Mouse (Mus musculus) embryo, embryonic 10.5 days (tissue): Measurements from ENCODE around the gene Bicra.

ENCODE experiments used
- DNase-seq: peaks from one replicate; pipeline ENCODE4 v3.0.0-alpha.2; 2015; ENCODE audit warnings: low spot score

Gene Bicra

DNA sequence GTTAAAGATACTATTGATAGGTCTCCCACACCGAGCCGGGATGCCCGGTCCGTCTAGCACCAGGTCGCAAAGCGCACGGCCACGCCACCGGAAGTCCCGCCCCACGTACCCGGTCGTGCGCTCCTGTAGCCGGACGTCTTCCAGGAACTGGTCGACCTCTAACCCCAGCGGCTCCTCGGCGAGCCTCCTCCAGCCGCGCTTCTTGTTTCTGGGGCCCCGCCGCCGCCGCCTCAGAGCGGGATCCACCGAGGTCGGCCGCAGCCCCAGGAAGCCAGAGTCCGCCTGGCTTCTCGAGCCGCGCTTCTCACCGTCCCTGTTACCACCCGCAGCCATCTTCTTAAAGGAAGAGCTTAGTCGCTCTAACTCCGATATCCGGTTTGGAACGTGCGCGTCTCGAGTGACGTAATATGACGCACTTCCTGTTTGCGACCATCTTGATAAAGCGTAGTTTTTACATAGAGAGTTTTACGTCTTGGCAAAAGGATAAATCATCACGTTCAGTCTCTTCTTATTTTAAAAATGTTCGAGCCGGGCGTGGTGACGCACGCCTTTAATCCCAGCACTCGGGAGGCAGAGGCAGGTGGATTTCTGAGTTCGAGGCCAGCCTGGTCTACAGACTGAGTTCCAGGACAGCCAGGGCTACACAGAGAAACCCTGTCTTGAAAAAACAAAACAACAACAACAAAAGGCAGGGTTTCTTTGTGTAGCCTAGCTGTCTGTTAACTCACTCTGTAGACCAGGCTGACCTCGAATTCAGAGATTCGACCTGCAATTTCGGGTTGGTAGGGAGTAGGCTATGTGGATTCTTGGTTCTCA is 101.8 kb downstream of the Bicra start, which contains the start of gene Nop53:
Nop53 (minus strand) TSS at position 354 of the 816 bp plus-strand sequence.
- DNase-seq = peak; percentile 99

GRCm38 (mm10) chr7:15945211-15945610 is 102.5 kb downstream of the Bicra start:
- DNase-seq = no peak

- no peak for DNase-seq
These were observed 103.4 kb downstream of the Bicra start for GRCm38 (mm10) chr7:15944311-15944710.

DNA sequence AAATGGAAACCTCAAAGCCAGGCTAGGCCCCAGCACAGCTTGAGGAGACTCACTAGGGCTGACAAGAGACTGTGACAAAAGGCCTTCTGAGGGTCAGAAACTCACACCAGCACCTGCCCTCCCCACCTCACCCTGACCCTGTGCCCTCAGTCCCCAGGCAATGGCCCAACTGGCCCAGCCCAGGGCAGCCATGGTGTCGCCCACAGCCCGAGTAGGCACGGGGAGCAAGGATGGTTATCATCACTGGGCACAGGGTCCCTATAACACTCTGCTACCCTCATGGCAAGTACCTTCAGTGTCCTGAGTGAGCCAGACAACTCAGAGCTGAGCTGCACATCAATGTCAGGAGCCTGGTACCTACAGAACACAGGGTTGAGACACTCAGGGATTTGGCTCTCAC is 109.1 kb downstream of the Bicra start:
- no peak for DNase-seq

- no peak for DNase-seq
These were observed 110.2 kb downstream of the Bicra start for GRCm38 (mm10) chr7:15937491-15937890.

DNA sequence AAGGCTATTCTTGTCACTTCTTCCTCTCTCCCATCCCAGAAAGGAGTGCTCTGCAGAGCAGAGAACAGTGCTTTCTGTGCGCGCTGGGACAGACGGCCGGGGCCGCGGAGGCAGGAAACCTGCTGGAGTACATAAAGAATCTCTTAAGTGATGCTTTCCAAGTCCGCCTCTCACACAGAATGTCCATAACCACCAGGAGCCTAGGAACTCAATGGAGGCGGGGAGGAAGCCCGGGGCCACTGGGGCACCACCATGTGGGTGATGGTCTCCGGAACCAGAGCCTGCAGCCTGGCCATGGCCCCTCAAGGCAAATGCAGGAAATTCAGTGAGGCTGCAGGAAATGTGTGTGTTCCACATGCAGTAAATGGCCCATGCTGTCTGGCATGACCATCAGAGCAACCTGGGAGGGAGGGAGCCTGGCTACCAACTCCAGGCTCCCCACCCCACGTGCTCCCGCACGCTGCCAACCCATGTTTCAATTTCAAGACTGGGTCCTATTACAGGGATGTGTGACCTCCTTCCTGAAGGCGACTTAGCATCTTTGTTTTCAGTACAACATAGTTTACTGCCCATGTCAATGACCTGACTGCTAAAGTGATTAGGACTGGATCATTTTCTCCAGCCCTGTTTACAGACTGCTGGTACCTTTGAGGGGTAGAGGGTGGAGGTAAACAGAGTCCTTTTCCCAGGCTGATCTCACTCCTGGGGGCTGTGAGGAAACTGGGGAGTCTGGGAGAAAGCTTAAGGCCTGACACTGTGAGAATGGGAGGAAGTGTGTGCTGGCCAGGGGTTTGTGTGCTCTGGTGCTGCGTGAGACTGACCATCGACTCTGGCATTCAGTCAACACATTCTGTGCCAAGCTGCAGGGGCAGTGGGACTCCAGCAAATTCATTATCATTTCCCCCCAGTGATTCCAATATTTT is 114.0 kb downstream of the Bicra start:
- DNase-seq = no peak

DNA sequence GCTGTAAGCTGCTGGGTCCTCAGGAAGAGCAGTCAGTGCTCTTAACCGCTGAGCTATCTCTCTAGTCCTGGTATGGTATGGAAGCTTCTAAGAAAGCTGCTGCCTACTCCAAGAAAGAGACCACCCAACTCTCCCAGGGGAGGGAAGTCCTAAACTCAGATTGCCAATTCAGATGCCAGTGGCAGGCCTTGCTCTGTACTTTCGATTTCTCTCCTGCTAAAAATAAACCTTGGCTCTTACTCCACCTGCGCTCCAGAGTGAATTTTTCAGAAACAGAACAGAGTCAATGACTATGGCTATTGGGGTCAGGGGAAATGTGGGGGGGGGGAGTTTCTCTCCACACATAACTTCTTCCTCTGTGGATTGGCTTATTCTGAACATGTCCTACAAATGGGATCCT is 116.1 kb downstream of the Bicra start:
- DNase-seq = no peak

DNA sequence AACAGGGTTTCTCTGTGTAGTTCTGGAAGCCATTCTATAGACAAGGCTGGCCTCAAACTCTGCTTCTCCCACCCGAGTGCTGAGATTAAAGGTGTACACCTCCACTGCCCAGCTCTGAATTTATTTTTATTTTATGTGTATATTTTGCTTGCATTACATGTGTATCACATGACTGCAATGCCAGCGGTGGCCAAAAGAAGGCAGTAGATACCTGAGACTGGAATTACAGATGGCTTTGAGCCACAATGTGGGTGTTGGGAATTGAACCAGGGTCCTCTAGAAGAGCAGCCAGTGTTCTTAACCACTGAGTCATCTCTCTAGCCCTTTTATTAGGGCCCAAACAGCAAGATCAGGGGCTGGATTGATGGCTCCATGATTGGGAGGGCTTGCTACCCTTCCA is 117.2 kb downstream of the Bicra start:
- DNase-seq = no peak

DNA sequence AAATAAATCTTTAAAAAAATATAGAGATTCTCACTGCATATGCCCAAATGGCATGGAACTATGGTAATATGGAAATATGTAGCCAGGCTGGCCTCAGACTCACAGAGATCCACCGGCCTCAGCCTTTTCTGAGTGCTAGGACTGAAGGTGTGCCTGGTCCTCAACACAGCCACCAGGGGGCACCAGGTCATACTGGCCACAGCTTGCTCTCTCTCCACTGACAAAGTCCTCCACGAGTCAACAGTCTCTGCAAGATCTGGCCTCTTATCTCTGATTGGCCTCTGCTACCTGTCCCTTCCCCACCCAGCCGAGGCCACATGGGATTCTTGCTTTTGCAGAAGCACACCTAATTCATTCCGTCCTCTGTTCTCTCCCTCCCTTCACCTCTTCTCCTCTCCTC is 117.8 kb downstream of the Bicra start:
- peak; percentile 67 for DNase-seq

DNA sequence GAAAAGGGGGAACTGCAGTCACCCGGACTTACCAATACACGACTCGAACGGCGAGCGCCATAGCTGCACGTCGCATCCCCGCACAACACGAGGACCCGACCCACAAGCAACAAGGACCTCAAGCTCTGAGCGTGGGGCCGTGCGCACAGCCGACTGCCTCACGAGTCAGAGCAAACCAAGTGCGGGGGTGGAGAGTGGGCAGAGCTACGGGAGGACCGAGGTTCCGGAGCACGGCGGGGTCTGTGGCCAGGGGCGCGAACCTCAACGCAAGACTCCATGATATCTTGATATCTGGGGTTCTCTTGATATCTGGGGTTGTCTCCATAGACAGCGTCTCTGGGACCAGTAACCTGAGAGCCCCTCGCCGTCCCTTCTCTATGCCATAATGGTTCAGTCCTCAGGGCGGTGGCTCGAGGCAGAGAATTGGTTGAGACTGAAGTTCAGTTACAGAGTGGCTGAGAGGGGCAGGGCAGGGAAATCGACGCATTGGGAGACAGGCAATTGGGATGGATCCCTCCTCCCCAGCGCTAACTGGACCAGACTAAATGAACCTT is 125.4 kb downstream of the Bicra start, which contains the start of gene Selenow:
Selenow (minus strand) TSS at position 183 of the 554 bp plus-strand sequence.
- peak; percentile 95 for DNase-seq

DNA sequence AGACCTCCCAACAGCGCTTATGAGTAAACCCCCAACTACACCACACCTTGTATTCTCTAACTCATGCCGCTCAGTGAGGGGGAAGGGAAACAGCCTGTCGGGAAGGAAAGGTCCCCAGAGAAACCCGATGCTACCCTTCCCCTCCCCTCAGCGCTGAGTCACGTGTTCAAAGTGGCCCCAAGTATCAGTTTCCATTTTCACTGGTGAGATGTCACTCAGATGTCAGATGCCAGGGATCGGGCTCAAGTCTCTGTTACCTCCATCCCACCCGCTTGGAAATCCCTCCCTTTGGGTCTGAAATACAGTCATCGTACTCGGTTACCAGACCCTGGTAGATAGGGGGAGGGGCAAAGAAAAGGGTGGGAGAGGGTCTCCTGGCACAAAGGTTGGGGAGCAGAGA is 125.9 kb downstream of the Bicra start:
- DNase-seq = peak; percentile 83
